Mouse (Mus musculus): ENCODE measurements around the gene Tesc.

DNA sequence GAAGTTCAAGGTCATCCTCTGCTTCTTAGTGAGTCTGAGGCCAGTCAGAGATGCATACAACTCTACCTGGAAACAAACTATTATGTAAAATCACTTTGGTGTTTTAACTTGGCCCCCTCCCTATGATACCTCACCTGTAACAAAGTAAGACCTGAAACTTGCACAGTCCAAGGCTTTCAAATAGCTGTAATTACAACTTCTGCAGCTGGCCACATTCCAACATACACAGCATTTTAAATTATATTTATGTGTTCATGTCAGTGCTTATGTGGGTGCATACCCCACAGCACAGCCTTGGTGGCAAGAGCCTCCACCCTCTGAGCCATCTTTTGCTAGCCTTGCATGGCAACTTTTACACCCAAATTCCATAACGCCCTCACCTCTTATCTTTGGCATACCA lies 7.1 kb downstream of the Tesc start:
- no peak for TF ChIP-seq GATA1 (IDR thresholded peaks at IDR 0.05; ENCODE audit: borderline replicate concordance, low read length)
- no peak for TF ChIP-seq FLI1 (IDR thresholded peaks at IDR 0.05; ENCODE audit: low read length)

Measured in megakaryocyte, embryonic 14.5 days (primary cell).